Mouse (Mus musculus) thymus, adult 2 months (tissue): Measurements from ENCODE around the gene Mettl3. TPM values are rescaled to one million over a fixed set of nuclear protein-coding genes. Genes with fewer than 3 reads are reported as not detected.

Experiments used
- DNase-seq: peaks from one replicate; pipeline ENCODE4 v3.0.0; 2021
- H3K27ac ChIP-seq: fragments of 200-500 bp; 2 replicates; pipeline ENCODE4 v1.5.1; 2012; ENCODE audit warnings: low read length, control low read depth; ENCODE audit not compliant: control insufficient read depth, insufficient read depth
- H3K27me3 ChIP-seq: fragments of 200-500 bp; 2 replicates; pipeline ENCODE4 v1.6.1; 2012; ENCODE audit warnings: mild to moderate bottlenecking, low read length, moderate library complexity, mixed read lengths; ENCODE audit not compliant: control insufficient read depth, insufficient read depth
- H3K36me3 ChIP-seq: fragments of 200-500 bp; 2 replicates; pipeline ENCODE4 v1.6.1; 2012; ENCODE audit warnings: mild to moderate bottlenecking, low read length, moderate library complexity; ENCODE audit not compliant: control insufficient read depth, insufficient read depth
- H3K4me1 ChIP-seq: fragments of 200-500 bp; replicated peaks from 2 replicates; pipeline ENCODE4 v1.6.1; 2012; ENCODE audit warnings: low read length; ENCODE audit not compliant: control insufficient read depth, insufficient read depth
- H3K4me3 ChIP-seq: fragments of 200-500 bp; 2 replicates; pipeline ENCODE4 v1.5.1; 2012; ENCODE audit warnings: mild to moderate bottlenecking, low read length, control low read depth, moderate library complexity; ENCODE audit not compliant: control insufficient read depth, insufficient read depth
- CTCF ChIP-seq: fragments of 200-500 bp; IDR thresholded peaks from 2 replicates; pipeline ENCODE4 v1.5.1; 2012; ENCODE audit warnings: mild to moderate bottlenecking, control low read depth, low read length, moderate library complexity, borderline replicate concordance; ENCODE audit not compliant: control insufficient read depth, poor library complexity, insufficient read depth; ENCODE audit errors: extremely low read depth
- POLR2A ChIP-seq: fragments of 200-500 bp; IDR thresholded peaks from 2 replicates; pipeline ENCODE4 v1.6.1; 2012; ENCODE audit warnings: mild to moderate bottlenecking, low read length, control low read depth, moderate library complexity; ENCODE audit not compliant: control insufficient read depth, poor library complexity, insufficient read depth; ENCODE audit errors: extremely low read depth
- WGBS: fragments of 180-500 bp; shearing (Covaris S2); methylation state at CpG from one replicate; pipeline ENCODE4 v1.1.7; 2018; 5-methylcytosine and 5-hydroxymethylcytosine counted together
- polyA plus RNA-seq: library from polyadenylated mRNA; depleted of rRNA; stranded (reverse); fragments of >200 nt; gene quantifications from 2 replicates; pipeline ENCODE4 v1.2.3, GENCODE M21; 2012

The Mettl3 gene
- polyA plus RNA-seq, 1 experiment = 54.2 TPM

GRCm38 (mm10) chr14:52327910-52328812, 23.2 kb upstream of the Mettl3 start, which contains the start of gene Sall2:
Gene Sall2, minus strand, starts transcription at chr14:52328762.
- no peak for DNase-seq
- no peaks in the 10 kb centered on the region for H3K4me1 ChIP-seq
- no peak within 1 kb of the TSS for H3K27ac ChIP-seq
- TF ChIP-seq POLR2A (no peak), CTCF (no peak)
- no peak within 1 kb of the TSS for H3K4me3 ChIP-seq
- 7% methylated on average over 26 of the region's 26 CpGs for WGBS
- H3K27me3 ChIP-seq = peaks cover 9% of the 10 kb centered on the region
- H3K36me3 ChIP-seq = no peaks in the 10 kb centered on the region

GRCm38 (mm10) chr14:52327375-52327901, 22.5 kb upstream of the Mettl3 start:
- no peaks in the 10 kb centered on the region for H3K36me3 ChIP-seq
- no peak overlapping the region for H3K4me3 ChIP-seq
- no peak for TF ChIP-seq POLR2A
- TF ChIP-seq CTCF = no peak
- peaks cover 9% of the 10 kb centered on the region for H3K27me3 ChIP-seq
- H3K4me1 ChIP-seq = no peaks in the 10 kb centered on the region
- H3K27ac ChIP-seq = no peak overlapping the region
- WGBS = 11% methylated on average over 14 of the region's 14 CpGs
- DNase-seq = no peak

- WGBS = 45% methylated on average over 4 of the region's 4 CpGs
- no peak for TF ChIP-seq CTCF
- TF ChIP-seq POLR2A = no peak
- H3K27ac ChIP-seq = no peak overlapping the region
- H3K4me1 ChIP-seq = no peaks in the 10 kb centered on the region
- H3K4me3 ChIP-seq = no peak overlapping the region
- DNase-seq = no peak
- peaks cover 9% of the 10 kb centered on the region for H3K27me3 ChIP-seq
- no peaks in the 10 kb centered on the region for H3K36me3 ChIP-seq
These were observed 21.0 kb upstream of the Mettl3 start for GRCm38 (mm10) chr14:52325890-52326289.

GRCm38 (mm10) chr14:52319361-52319760, 14.4 kb upstream of the Mettl3 start:
- Histone ChIP-seq H3K4me3 (no peak overlapping the region), H3K27me3 (no peaks in the 10 kb centered on the region), H3K4me1 (peaks cover 19% of the 10 kb centered on the region), H3K27ac (no peak overlapping the region), H3K36me3 (no peaks in the 10 kb centered on the region)
- WGBS = 92% methylated on average over 6 of the region's 6 CpGs
- no peak for TF ChIP-seq CTCF
- TF ChIP-seq POLR2A = no peak
- DNase-seq = no peak

- no peak for TF ChIP-seq POLR2A
- TF ChIP-seq CTCF = no peak
- Histone ChIP-seq H3K36me3 (no peaks in the 10 kb centered on the region), H3K4me3 (peak overlapping the region; percentile 99), H3K4me1 (peaks cover 20% of the 10 kb centered on the region), H3K27ac (peak overlapping the region; percentile 35; the same call in 1 of the 2 replicates), H3K27me3 (no peaks in the 10 kb centered on the region)
- peak; percentile 24 for DNase-seq
- WGBS = 30% methylated on average over 16 of the region's 16 CpGs
These were observed 11.7 kb upstream of the Mettl3 start for GRCm38 (mm10) chr14:52316441-52317225.
